Mouse (Mus musculus) stomach, embryonic 16.5 days (tissue): ENCODE data around the gene Apbb2. TPM values are rescaled to one million over a fixed set of nuclear protein-coding genes. Genes with fewer than 3 reads are reported as not detected.

Experiments used
- ATAC-seq: fragments of 200-750 bp; cut with Nextera tagmentation; 2 replicates; pipeline ENCODE4 v1.8.0; 2017; ENCODE audit warnings: moderate number of reproducible peaks, moderate TSS enrichment; ENCODE audit not compliant: insufficient read depth, low FRiP score
- H3K27ac ChIP-seq: fragments of 300-500 bp; sonication (generic); 2 replicates; pipeline ENCODE4 v1.5.1; 2014; ENCODE audit warnings: low read length
- H3K27me3 ChIP-seq: fragments of 300-500 bp; sonication (generic); 2 replicates; pipeline ENCODE4 v1.6.1; 2014; ENCODE audit warnings: low read length, control low read depth, mixed read lengths; ENCODE audit not compliant: control insufficient read depth, insufficient read depth
- H3K36me3 ChIP-seq: fragments of 300-500 bp; sonication (generic); 2 replicates; pipeline ENCODE4 v1.6.1; 2014; ENCODE audit warnings: low read length; ENCODE audit not compliant: control insufficient read depth, insufficient read depth
- H3K4me1 ChIP-seq: fragments of 300-500 bp; sonication (generic); 2 replicates; pipeline ENCODE4 v1.6.1; 2014; ENCODE audit warnings: low read length, control low read depth, mixed read lengths; ENCODE audit not compliant: control insufficient read depth, insufficient read depth
- H3K4me2 ChIP-seq: fragments of 300-500 bp; sonication (generic); 2 replicates; pipeline ENCODE4 v1.6.1; 2014; ENCODE audit warnings: low read depth, low read length, mixed read lengths
- H3K4me3 ChIP-seq: fragments of 300-500 bp; sonication (generic); replicated peaks from 2 replicates; pipeline ENCODE4 v1.5.1; 2014; ENCODE audit warnings: mild to moderate bottlenecking, low read length
- H3K9ac ChIP-seq: fragments of 300-500 bp; sonication (generic); 2 replicates; pipeline ENCODE4 v1.6.1; 2014; ENCODE audit warnings: low read length
- H3K9me3 ChIP-seq: fragments of 300-500 bp; sonication (generic); replicated peaks from 2 replicates; pipeline ENCODE4 v1.6.1; 2016; ENCODE audit warnings: low read length, control low read depth; ENCODE audit not compliant: control insufficient read depth
- WGBS: fragments of 180-500 bp; shearing (Covaris S2); extraction: QIAGEN DNeasy Blood & Tissue Kit; methylation state at CpG from one replicate; pipeline ENCODE4 v1.1.7; 2014; 5-methylcytosine and 5-hydroxymethylcytosine counted together
- polyA plus RNA-seq: library from polyadenylated mRNA; unstranded; fragments of >200 nt; fragmentation: Nextera tagmentation; extraction: Ambion mirVana; gene quantifications from 2 replicates; pipeline ENCODE4 v1.2.1, GENCODE M21; 2015

The Apbb2 gene
- polyA plus RNA-seq, 1 experiment from 2014 or later: 33.7 TPM

DNA sequence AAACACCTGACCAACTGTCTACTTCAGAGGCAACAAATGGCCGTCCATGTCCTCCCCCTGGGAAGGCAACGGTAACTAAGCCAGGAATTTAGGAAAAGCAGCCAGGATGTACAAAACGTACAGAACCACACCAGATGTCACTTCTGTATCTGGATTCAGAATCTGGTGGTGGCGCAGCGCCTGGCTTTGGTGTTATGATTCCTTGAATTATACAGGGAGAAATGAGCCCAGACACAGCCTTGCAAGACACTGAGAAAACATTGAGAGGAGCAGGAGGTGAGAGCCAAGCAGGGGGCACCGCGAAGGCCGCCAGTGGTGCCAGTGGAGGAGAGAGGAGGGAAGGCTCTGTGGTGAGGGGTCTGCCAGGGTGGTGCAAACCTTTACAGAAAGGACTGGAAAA, 313.1 kb downstream of the Apbb2 start:
- Histone ChIP-seq H3K27me3 (no peaks in the 10 kb centered on the region), H3K4me3 (no peak overlapping the region), H3K9me3 (no peaks in the 10 kb centered on the region), H3K4me1 (no peaks in the 10 kb centered on the region), H3K27ac (no peak overlapping the region), H3K4me2 (no peak overlapping the region), H3K9ac (no peak overlapping the region), H3K36me3 (no peaks in the 10 kb centered on the region)
- WGBS: 81% methylated on average over 8 of the region's 8 CpGs
- ATAC-seq: no peak

GRCm38 (mm10) chr5:66304300-66305067, 314.1 kb downstream of the Apbb2 start:
- 84% methylated on average over 11 of the region's 11 CpGs for WGBS
- H3K36me3 ChIP-seq: no peaks in the 10 kb centered on the region

GRCm38 (mm10) chr5:66302873-66303272, 315.7 kb downstream of the Apbb2 start:
- Histone ChIP-seq H3K27me3 (no peaks in the 10 kb centered on the region), H3K9ac (no peak overlapping the region), H3K27ac (no peak overlapping the region), H3K4me2 (no peak overlapping the region), H3K9me3 (no peaks in the 10 kb centered on the region), H3K4me3 (no peak overlapping the region), H3K4me1 (no peaks in the 10 kb centered on the region), H3K36me3 (no peaks in the 10 kb centered on the region)
- 88% methylated on average over 2 of the region's 2 CpGs for WGBS
- no peak for ATAC-seq

More at GRCm38 (mm10) chr5:66304300-66305067, 314.1 kb downstream of the Apbb2 start:
- Histone ChIP-seq H3K27ac (no peak overlapping the region), H3K9me3 (no peaks in the 10 kb centered on the region), H3K4me1 (no peaks in the 10 kb centered on the region), H3K4me2 (no peak overlapping the region), H3K4me3 (no peak overlapping the region), H3K27me3 (no peaks in the 10 kb centered on the region), H3K9ac (no peak overlapping the region)
- no peak for ATAC-seq

- H3K27me3 ChIP-seq: no peaks in the 10 kb centered on the region
- no peaks in the 10 kb centered on the region for H3K36me3 ChIP-seq
- no peak overlapping the region for H3K4me2 ChIP-seq
- 84% methylated on average over 21 of the region's 21 CpGs for WGBS
- H3K4me3 ChIP-seq: no peak overlapping the region
- no peaks in the 10 kb centered on the region for H3K4me1 ChIP-seq
- no peak overlapping the region for H3K27ac ChIP-seq
- no peak overlapping the region for H3K9ac ChIP-seq
- H3K9me3 ChIP-seq: no peaks in the 10 kb centered on the region
- ATAC-seq: no peak
Observed at GRCm38 (mm10) chr5:66302085-66302815, 316.3 kb downstream of the Apbb2 start.

GRCm38 (mm10) chr5:66300576-66300975, 318.0 kb downstream of the Apbb2 start:
- Histone ChIP-seq H3K36me3 (no peaks in the 10 kb centered on the region), H3K4me3 (no peak overlapping the region), H3K4me2 (no peak overlapping the region), H3K27me3 (no peaks in the 10 kb centered on the region), H3K4me1 (no peaks in the 10 kb centered on the region), H3K9ac (no peak overlapping the region), H3K27ac (no peak overlapping the region), H3K9me3 (no peaks in the 10 kb centered on the region)
- no peak for ATAC-seq
- WGBS: 87% methylated on average over 13 of the region's 13 CpGs

- Histone ChIP-seq H3K9ac (no peak overlapping the region), H3K27ac (no peak overlapping the region), H3K27me3 (no peaks in the 10 kb centered on the region), H3K4me3 (no peak overlapping the region), H3K36me3 (no peaks in the 10 kb centered on the region), H3K9me3 (no peaks in the 10 kb centered on the region), H3K4me1 (no peaks in the 10 kb centered on the region), H3K4me2 (no peak overlapping the region)
- no peak for ATAC-seq
- 79% methylated on average over 6 of the region's 6 CpGs for WGBS
Observed at GRCm38 (mm10) chr5:66298856-66299255, 319.7 kb downstream of the Apbb2 start.

GRCm38 (mm10) chr5:66296116-66296515, 322.5 kb downstream of the Apbb2 start:
- Histone ChIP-seq H3K27me3 (no peaks in the 10 kb centered on the region), H3K4me3 (no peak overlapping the region), H3K9me3 (no peaks in the 10 kb centered on the region), H3K4me2 (no peak overlapping the region), H3K27ac (no peak overlapping the region), H3K36me3 (no peaks in the 10 kb centered on the region), H3K4me1 (no peaks in the 10 kb centered on the region), H3K9ac (no peak overlapping the region)
- ATAC-seq: no peak
- WGBS: 91% methylated on average over 5 of the region's 5 CpGs

GRCm38 (mm10) chr5:66294952-66295351, 323.6 kb downstream of the Apbb2 start:
- Histone ChIP-seq H3K27ac (no peak overlapping the region), H3K27me3 (no peaks in the 10 kb centered on the region), H3K36me3 (no peaks in the 10 kb centered on the region), H3K4me2 (no peak overlapping the region), H3K9me3 (no peaks in the 10 kb centered on the region), H3K4me3 (no peak overlapping the region), H3K9ac (no peak overlapping the region), H3K4me1 (no peaks in the 10 kb centered on the region)
- no peak for ATAC-seq
- WGBS: 90% methylated on average over 4 of the region's 4 CpGs

- no peak overlapping the region for H3K27ac ChIP-seq
- no peaks in the 10 kb centered on the region for H3K9me3 ChIP-seq
- no peak overlapping the region for H3K4me3 ChIP-seq
- no peak for ATAC-seq
- H3K4me2 ChIP-seq: no peak overlapping the region
- 85% methylated on average over 11 of the region's 11 CpGs for WGBS
- H3K27me3 ChIP-seq: no peaks in the 10 kb centered on the region
- H3K36me3 ChIP-seq: no peaks in the 10 kb centered on the region
- no peak overlapping the region for H3K9ac ChIP-seq
- no peaks in the 10 kb centered on the region for H3K4me1 ChIP-seq
Observed at GRCm38 (mm10) chr5:66294106-66294625, 324.4 kb downstream of the Apbb2 start.
